Mouse (Mus musculus) embryonic facial prominence, embryonic 14.5 days (tissue): ENCODE results near the gene Fas. TPM values are rescaled to one million over a fixed set of nuclear protein-coding genes. Genes with fewer than 3 reads are reported as not detected.

Source experiments
- ATAC-seq: fragments of 200-750 bp; cut with Nextera tagmentation; 2 replicates; pipeline ENCODE4 v1.8.0; 2017; ENCODE audit warnings: low read depth, moderate number of reproducible peaks, moderate TSS enrichment
- DNase-seq: peaks from one replicate; pipeline ENCODE4 v3.0.0-alpha.2; 2015; ENCODE audit warnings: low spot score
- H3K27ac ChIP-seq: fragments of 300-500 bp; sonication (generic); replicated peaks from 2 replicates; pipeline ENCODE4 v1.5.1; 2014; ENCODE audit warnings: low read depth, mild to moderate bottlenecking, low read length, moderate library complexity
- H3K27me3 ChIP-seq: fragments of 300-500 bp; sonication (generic); replicated peaks from 2 replicates; pipeline ENCODE4 v1.6.1; 2014; ENCODE audit warnings: low read length; ENCODE audit not compliant: control insufficient read depth, insufficient read depth
- H3K36me3 ChIP-seq: fragments of 300-500 bp; sonication (generic); 2 replicates; pipeline ENCODE4 v1.6.1; 2014; ENCODE audit warnings: low read length, mixed read lengths; ENCODE audit not compliant: control insufficient read depth, insufficient read depth
- H3K4me1 ChIP-seq: fragments of 300-500 bp; sonication (generic); 2 replicates; pipeline ENCODE4 v1.6.1; 2014; ENCODE audit warnings: antibody characterized with exemption, low read length; ENCODE audit not compliant: control insufficient read depth, insufficient read depth
- H3K4me2 ChIP-seq: fragments of 300-500 bp; sonication (generic); 2 replicates; pipeline ENCODE4 v1.6.1; 2014; ENCODE audit warnings: low read depth, mild to moderate bottlenecking, low read length, moderate library complexity, mixed read lengths
- H3K4me3 ChIP-seq: fragments of 300-500 bp; sonication (generic); 2 replicates; pipeline ENCODE4 v1.5.1; 2014; ENCODE audit warnings: low read depth, mild to moderate bottlenecking, low read length
- H3K9ac ChIP-seq: fragments of 300-500 bp; sonication (generic); 2 replicates; pipeline ENCODE4 v1.6.1; 2014; ENCODE audit warnings: low read depth, mild to moderate bottlenecking, low read length, moderate library complexity, mixed read lengths
- H3K9me3 ChIP-seq: fragments of 300-500 bp; sonication (generic); 2 replicates; pipeline ENCODE4 v1.6.1; 2016; ENCODE audit warnings: low read length; ENCODE audit not compliant: control insufficient read depth
- WGBS: fragments of 180-500 bp; shearing (Covaris S2); extraction: QIAGEN DNeasy Blood & Tissue Kit; methylation state at CpG from one replicate; pipeline ENCODE4 v1.1.7; 2014; 5-methylcytosine and 5-hydroxymethylcytosine counted together
- polyA plus RNA-seq: library from polyadenylated mRNA; unstranded; fragments of >200 nt; fragmentation: Nextera tagmentation; extraction: Ambion mirVana; gene quantifications from 2 replicates; pipeline ENCODE4 v1.2.1, GENCODE M21; 2014

Fas gene
- polyA plus RNA-seq, 1 experiment from 2014 or later, result 5.6 TPM

- peak overlapping the region; percentile 67 for H3K9ac ChIP-seq
- H3K36me3 ChIP-seq, result no peaks in the 10 kb centered on the region
- H3K27me3 ChIP-seq, result no peaks in the 10 kb centered on the region
- H3K9me3 ChIP-seq, result no peaks in the 10 kb centered on the region
- no peak overlapping the region for H3K27ac ChIP-seq
- DNase-seq, result peak; percentile 11
- ATAC-seq, result 0 out of 2 replicates have a peak, but pooled peaks have one; percentile 9
- H3K4me1 ChIP-seq, result peaks cover 10% of the 10 kb centered on the region
- H3K4me2 ChIP-seq, result peak overlapping the region; percentile 93
- peak overlapping the region; percentile 49 for H3K4me3 ChIP-seq
- WGBS, result 6% methylated on average over 14 of the region's 15 CpGs
Measured at GRCm38 (mm10) chr19:34290872-34291341, 441 bp downstream of the Fas start.

DNA sequence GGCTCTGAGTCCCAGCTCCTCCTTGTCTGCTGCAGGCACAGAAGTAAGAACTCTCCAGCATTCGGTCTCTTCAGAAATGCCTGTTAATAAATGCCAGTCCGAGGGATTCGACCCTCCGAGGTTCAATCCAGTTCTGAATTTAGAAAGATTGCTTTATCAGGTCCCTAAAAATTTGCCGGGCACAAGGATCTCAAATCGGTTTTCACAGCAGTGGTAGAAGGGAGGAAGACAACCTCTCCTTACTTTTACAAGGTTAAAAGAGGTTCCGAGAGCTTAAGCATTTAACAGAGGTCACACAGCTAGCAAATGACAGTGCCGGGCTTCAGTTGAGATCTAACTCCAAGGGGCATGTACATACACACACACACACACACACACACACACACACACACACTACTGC, 913 bp downstream of the Fas start:
- no peak overlapping the region for H3K27ac ChIP-seq
- H3K36me3 ChIP-seq, result no peaks in the 10 kb centered on the region
- H3K9me3 ChIP-seq, result no peaks in the 10 kb centered on the region
- 52% methylated on average over 8 of the region's 8 CpGs for WGBS
- H3K9ac ChIP-seq, result peak overlapping the region; percentile 67; the same call in 1 of the 2 replicates
- no peaks in the 10 kb centered on the region for H3K27me3 ChIP-seq
- ATAC-seq (no peak), DNase-seq (no peak)
- H3K4me1 ChIP-seq, result peaks cover 10% of the 10 kb centered on the region
- peak overlapping the region; percentile 93 for H3K4me2 ChIP-seq
- peak overlapping the region; percentile 49 for H3K4me3 ChIP-seq

DNA sequence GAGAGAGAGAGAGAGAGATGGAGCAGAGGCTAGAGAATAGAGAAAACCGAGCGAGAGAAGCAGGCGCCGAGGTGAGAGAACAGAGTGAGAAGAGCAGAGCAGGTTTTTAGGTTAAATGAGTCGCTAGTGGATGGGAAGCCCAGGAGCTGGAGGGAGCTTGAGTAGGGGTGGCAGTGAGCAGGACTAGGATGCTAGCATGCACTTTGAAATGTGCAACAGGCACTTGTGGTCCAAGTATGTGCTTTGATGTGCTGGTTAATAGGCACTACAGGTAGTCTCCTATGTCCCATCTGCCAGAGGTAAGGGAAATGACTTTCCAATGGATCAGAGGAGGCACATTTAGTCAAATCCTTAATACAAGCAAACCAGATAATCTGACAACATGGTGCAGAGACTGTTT, 1.5 kb downstream of the Fas start:
- no peak overlapping the region for H3K9ac ChIP-seq
- no peaks in the 10 kb centered on the region for H3K36me3 ChIP-seq
- H3K4me3 ChIP-seq, result no peak overlapping the region
- no peaks in the 10 kb centered on the region for H3K27me3 ChIP-seq
- 79% methylated on average over 5 of the region's 5 CpGs for WGBS
- H3K9me3 ChIP-seq, result no peaks in the 10 kb centered on the region
- ATAC-seq, result no peak
- H3K4me2 ChIP-seq, result no peak overlapping the region
- peaks cover 10% of the 10 kb centered on the region for H3K4me1 ChIP-seq
- DNase-seq, result no peak
- no peak overlapping the region for H3K27ac ChIP-seq

DNA sequence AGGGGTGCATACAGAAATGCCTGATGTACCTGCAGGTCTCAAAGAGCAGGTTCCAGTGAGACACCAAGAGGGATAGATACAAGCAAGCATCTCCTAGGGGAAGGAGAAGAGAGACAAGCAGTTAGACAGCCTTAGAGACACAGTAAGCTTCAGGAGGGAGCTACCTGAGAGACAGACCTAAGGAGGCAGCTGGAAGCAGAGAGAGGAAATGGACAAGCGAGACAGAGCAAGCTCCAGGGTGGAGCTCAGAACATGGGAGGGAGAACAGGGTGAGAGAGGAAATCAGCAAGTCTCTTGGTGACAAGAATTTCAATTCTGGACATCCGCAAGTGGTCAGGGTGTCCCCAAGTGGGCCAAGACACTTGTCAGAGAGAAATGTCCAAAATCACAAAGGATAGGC, 2.2 kb downstream of the Fas start:
- Histone ChIP-seq H3K36me3 (no peaks in the 10 kb centered on the region), H3K9ac (no peak overlapping the region), H3K9me3 (no peaks in the 10 kb centered on the region), H3K4me1 (peaks cover 10% of the 10 kb centered on the region), H3K27ac (no peak overlapping the region), H3K4me3 (no peak overlapping the region), H3K27me3 (no peaks in the 10 kb centered on the region), H3K4me2 (no peak overlapping the region)
- WGBS, result 60% methylated on average over 2 of the region's 2 CpGs
- ATAC-seq, result no peak
- no peak for DNase-seq

DNA sequence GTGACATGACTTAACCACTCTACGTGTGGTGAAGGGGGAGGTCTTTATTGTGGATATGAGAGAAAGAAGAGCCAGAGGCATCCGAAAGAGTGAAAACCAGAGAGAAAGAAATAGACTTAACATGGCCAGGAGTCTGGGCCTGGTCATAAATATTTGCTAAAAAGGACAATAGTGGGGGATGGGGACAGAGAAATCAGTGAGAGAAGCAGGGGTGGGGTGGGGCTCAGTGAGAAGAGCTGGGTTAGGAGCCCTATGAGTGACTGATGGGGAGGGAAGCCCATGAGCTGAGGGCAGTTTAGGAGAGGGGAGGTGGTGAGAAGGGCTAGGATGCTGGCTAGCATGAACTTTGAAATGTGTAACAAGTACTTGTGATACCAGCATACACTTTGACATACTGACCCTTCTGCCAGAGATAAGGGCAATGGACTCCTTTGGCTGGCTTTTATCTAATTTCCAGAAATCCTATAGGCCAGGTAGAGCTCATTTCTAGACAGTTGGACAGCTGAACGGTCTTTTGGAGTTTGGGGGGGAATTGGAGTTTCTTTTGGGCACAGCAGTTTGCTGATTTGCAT, 3.0 kb downstream of the Fas start:
- H3K27me3 ChIP-seq, result no peaks in the 10 kb centered on the region
- H3K4me3 ChIP-seq, result no peak overlapping the region
- ATAC-seq (no peak), DNase-seq (no peak)
- no peak overlapping the region for H3K9ac ChIP-seq
- 80% methylated on average over 3 of the region's 3 CpGs for WGBS
- H3K4me1 ChIP-seq, result peaks cover 10% of the 10 kb centered on the region
- H3K4me2 ChIP-seq, result no peak overlapping the region
- H3K9me3 ChIP-seq, result no peaks in the 10 kb centered on the region
- no peak overlapping the region for H3K27ac ChIP-seq
- no peaks in the 10 kb centered on the region for H3K36me3 ChIP-seq

GRCm38 (mm10) chr19:34295442-34295841, 5.0 kb downstream of the Fas start:
- peaks cover 4% of the 10 kb centered on the region; the same call in 1 of the 2 replicates for H3K4me1 ChIP-seq
- WGBS, result 60% methylated on average over 6 of the region's 6 CpGs
- ATAC-seq, result no peak

GRCm38 (mm10) chr19:34298531-34298930, 8.1 kb downstream of the Fas start:
- 64% methylated on average over 1 of the region's 1 CpGs for WGBS
- Histone ChIP-seq H3K27ac (no peak overlapping the region), H3K4me2 (no peak overlapping the region), H3K4me1 (no peaks in the 10 kb centered on the region), H3K9me3 (no peaks in the 10 kb centered on the region), H3K27me3 (no peaks in the 10 kb centered on the region), H3K9ac (no peak overlapping the region), H3K4me3 (no peak overlapping the region), H3K36me3 (no peaks in the 10 kb centered on the region)
- DNase-seq (no peak), ATAC-seq (no peak)

More at GRCm38 (mm10) chr19:34295442-34295841, 5.0 kb downstream of the Fas start:
- DNase-seq, result no peak
- no peaks in the 10 kb centered on the region for H3K27me3 ChIP-seq
- no peak overlapping the region for H3K4me2 ChIP-seq
- no peaks in the 10 kb centered on the region for H3K36me3 ChIP-seq
- no peak overlapping the region for H3K27ac ChIP-seq
- no peak overlapping the region for H3K9ac ChIP-seq
- no peaks in the 10 kb centered on the region for H3K9me3 ChIP-seq
- no peak overlapping the region for H3K4me3 ChIP-seq

DNA sequence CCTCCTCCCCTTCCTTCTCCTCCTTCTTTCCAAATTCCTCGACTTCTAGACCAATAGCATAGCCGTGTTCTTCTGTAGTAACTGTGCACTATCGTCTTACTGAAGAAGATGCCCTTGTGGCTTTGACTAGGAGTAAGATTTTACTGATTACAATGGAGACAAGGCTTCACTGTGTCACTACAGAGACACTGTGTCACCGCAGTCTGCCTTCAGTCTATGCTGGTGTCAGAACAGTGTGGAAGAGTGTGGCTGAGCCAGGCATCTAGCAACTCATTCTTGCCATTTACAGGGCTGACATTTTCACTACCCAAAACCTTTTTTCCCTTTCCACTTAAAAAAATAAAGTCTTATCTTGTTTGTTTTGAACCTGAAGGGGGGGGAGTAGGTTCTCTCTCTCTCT, 8.8 kb downstream of the Fas start:
- no peak for ATAC-seq
- H3K4me3 ChIP-seq, result no peak overlapping the region
- no peak for DNase-seq
- WGBS, result 73% methylated on average over 4 of the region's 4 CpGs
- H3K4me1 ChIP-seq, result no peaks in the 10 kb centered on the region
- H3K9ac ChIP-seq, result no peak overlapping the region
- no peak overlapping the region for H3K27ac ChIP-seq
- H3K36me3 ChIP-seq, result no peaks in the 10 kb centered on the region
- H3K27me3 ChIP-seq, result no peaks in the 10 kb centered on the region
- no peaks in the 10 kb centered on the region for H3K9me3 ChIP-seq
- no peak overlapping the region for H3K4me2 ChIP-seq

DNA sequence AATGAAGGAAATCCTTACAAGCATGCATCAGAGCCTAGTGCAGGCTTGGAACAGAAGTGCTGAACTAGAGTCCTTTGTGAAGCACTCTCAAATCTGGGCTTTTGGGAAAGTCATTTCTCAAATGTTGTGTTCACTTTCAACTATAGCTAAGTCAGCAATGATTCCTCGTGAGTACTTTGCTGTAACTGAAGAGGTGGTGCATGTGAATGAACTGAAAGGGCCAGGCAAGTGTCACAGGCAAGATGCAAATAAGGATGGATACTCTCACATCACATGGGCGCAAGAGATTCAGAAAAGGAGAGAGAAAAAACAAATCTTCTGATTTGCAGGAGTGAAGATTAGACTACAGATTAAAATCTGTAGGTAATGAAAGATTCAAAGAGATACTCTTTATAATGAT, 10.0 kb downstream of the Fas start:
- Histone ChIP-seq H3K4me3 (no peak overlapping the region), H3K36me3 (no peaks in the 10 kb centered on the region)
- no peak for ATAC-seq

More for the DNA sequence above, 10.0 kb downstream of the Fas start:
- Histone ChIP-seq H3K4me1 (no peaks in the 10 kb centered on the region), H3K27ac (no peak overlapping the region), H3K9me3 (no peaks in the 10 kb centered on the region), H3K27me3 (no peaks in the 10 kb centered on the region), H3K9ac (no peak overlapping the region), H3K4me2 (no peak overlapping the region)
- no peak for DNase-seq
- WGBS, result 83% methylated on average over 2 of the region's 2 CpGs
